Mouse (Mus musculus) lung, embryonic 14.5 days (tissue): ENCODE measurements around the gene Gabrr3. TPM values are rescaled to one million over a fixed set of nuclear protein-coding genes. Genes with fewer than 3 reads are reported as not detected.

Experiments
- ATAC-seq: fragments of 200-750 bp; cut with Nextera tagmentation; 2 replicates; pipeline ENCODE4 v1.8.0; 2017; ENCODE audit warnings: mild to moderate bottlenecking, moderate TSS enrichment, moderate library complexity; ENCODE audit not compliant: insufficient read depth
- DNase-seq: peaks from one replicate; pipeline ENCODE4 v3.0.0-alpha.2; 2015
- H3K27ac ChIP-seq: fragments of 300-500 bp; sonication (generic); 2 replicates; pipeline ENCODE4 v1.5.1; 2014; ENCODE audit warnings: low read depth, mild to moderate bottlenecking, moderate library complexity
- H3K27me3 ChIP-seq: fragments of 300-500 bp; sonication (generic); 2 replicates; pipeline ENCODE4 v1.6.1; 2014; ENCODE audit warnings: low read length, control low read depth; ENCODE audit not compliant: insufficient read depth
- H3K36me3 ChIP-seq: fragments of 300-500 bp; sonication (generic); 2 replicates; pipeline ENCODE4 v1.6.1; 2014; ENCODE audit warnings: control low read depth; ENCODE audit not compliant: insufficient read depth
- H3K4me1 ChIP-seq: fragments of 300-500 bp; sonication (generic); 2 replicates; pipeline ENCODE4 v1.6.1; 2014; ENCODE audit warnings: antibody characterized with exemption, control low read depth; ENCODE audit not compliant: insufficient read depth
- H3K4me2 ChIP-seq: fragments of 300-500 bp; sonication (generic); 2 replicates; pipeline ENCODE4 v1.6.1; 2014; ENCODE audit warnings: mild to moderate bottlenecking
- H3K4me3 ChIP-seq: fragments of 300-500 bp; sonication (generic); 2 replicates; pipeline ENCODE4 v1.5.1; 2014; ENCODE audit warnings: low read depth, low read length
- H3K9ac ChIP-seq: fragments of 300-500 bp; sonication (generic); 2 replicates; pipeline ENCODE4 v1.6.1; 2014
- H3K9me3 ChIP-seq: fragments of 300-500 bp; sonication (generic); 2 replicates; pipeline ENCODE4 v1.6.1; 2016; ENCODE audit warnings: low read depth, low read length, control low read depth
- CTCF ChIP-seq: IDR thresholded peaks from 2 replicates; pipeline ENCODE4 v1.5.1; 2016; ENCODE audit warnings: antibody characterized with exemption, low read depth
- WGBS: fragments of 180-500 bp; shearing (Covaris S2); extraction: QIAGEN DNeasy Blood & Tissue Kit; methylation state at CpG from one replicate; pipeline ENCODE4 v1.1.7; 2014; 5-methylcytosine and 5-hydroxymethylcytosine counted together
- polyA plus RNA-seq: library from polyadenylated mRNA; unstranded; fragments of >200 nt; fragmentation: Nextera tagmentation; extraction: Ambion mirVana; gene quantifications from 2 replicates; pipeline ENCODE4 v1.2.1, GENCODE M21; 2014

Gabrr3 gene
- polyA plus RNA-seq, 1 experiment from 2014 or later = not detected

DNA sequence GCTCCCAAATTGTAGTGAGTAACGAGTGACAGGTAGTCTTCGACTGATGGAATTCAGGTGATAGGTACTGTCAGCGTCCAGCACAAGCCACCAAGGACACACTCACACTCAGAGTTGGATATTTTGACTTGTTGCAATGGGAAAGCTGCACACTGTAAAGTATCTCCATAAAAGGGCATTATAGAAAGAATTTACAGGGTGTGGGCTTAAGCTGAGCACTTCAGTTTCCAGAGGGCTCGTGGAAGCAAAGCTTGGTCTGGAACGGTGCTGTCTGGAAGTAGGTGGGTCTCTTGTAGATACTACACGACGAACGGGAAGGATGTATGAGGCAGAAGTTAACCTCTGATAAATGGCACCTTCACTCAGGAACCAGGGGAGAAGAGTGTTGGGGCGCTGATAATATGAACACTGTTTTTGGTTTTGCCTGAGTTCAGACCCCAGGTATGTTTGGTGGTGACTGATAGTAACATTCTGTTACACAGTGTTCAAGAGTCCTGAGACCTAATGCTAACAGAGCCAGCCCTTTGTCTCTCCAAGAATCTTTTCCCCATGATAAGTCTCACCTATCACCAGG lies 80.9 kb downstream of the Gabrr3 start:
- Histone ChIP-seq H3K4me3 (no peak overlapping the region), H3K9ac (no peak overlapping the region), H3K9me3 (no peaks in the 10 kb centered on the region), H3K36me3 (peaks cover 81% of the 10 kb centered on the region), H3K4me1 (no peaks in the 10 kb centered on the region), H3K4me2 (no peak overlapping the region), H3K27ac (no peak overlapping the region), H3K27me3 (no peaks in the 10 kb centered on the region)
- no peak for DNase-seq
- no peak for TF ChIP-seq CTCF
- 81% methylated on average over 9 of the region's 9 CpGs for WGBS
- ATAC-seq = no peak

DNA sequence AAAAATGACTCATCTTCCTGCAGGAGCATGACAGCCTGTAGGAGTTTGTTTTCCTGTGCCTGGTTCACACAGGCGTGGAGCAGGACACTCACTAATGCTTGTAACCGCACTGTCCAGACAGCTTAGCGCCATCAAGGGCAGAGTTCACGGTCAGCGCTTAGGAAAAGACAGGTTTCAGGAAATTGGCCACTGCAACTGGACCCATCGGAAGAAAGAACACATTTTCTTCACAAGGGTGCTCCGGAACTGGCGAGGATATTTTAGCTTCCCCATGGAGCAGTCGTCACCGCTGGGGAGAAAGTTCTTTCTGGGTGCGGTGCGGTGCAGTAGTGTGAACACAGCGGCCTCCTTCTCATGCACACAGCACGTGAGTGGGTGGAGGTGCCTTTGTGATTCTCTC lies 86.1 kb downstream of the Gabrr3 start:
- ATAC-seq = no peak
- no peak for TF ChIP-seq CTCF
- no peak overlapping the region for H3K9ac ChIP-seq
- H3K36me3 ChIP-seq = peaks cover 71% of the 10 kb centered on the region
- DNase-seq = no peak
- H3K4me2 ChIP-seq = no peak overlapping the region
- 85% methylated on average over 14 of the region's 14 CpGs for WGBS
- no peaks in the 10 kb centered on the region for H3K27me3 ChIP-seq
- H3K4me3 ChIP-seq = no peak overlapping the region
- H3K27ac ChIP-seq = no peak overlapping the region
- H3K9me3 ChIP-seq = no peaks in the 10 kb centered on the region
- H3K4me1 ChIP-seq = no peaks in the 10 kb centered on the region

DNA sequence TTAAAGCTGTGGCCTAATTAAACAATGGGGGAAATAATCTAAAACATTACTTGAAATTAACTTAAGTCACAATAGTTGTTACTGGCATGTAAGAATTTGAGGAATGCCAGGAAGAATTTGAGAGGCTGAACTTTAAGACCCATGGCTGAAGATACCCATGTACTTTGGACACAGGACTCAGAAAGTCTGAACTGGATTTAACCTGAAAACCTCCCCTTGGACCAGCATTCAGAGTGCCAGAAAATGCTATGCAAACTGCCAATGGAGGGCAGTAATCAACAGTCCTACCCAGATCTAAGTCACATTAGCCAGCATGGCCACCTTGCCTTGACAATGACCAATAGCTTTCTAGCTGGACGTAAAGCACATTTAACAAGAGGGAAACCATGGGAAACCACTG lies 90.8 kb downstream of the Gabrr3 start:
- no peak for TF ChIP-seq CTCF
- Histone ChIP-seq H3K27ac (no peak overlapping the region), H3K9ac (no peak overlapping the region), H3K4me1 (no peaks in the 10 kb centered on the region), H3K4me2 (no peak overlapping the region), H3K36me3 (peaks cover 39% of the 10 kb centered on the region), H3K27me3 (no peaks in the 10 kb centered on the region), H3K9me3 (no peaks in the 10 kb centered on the region), H3K4me3 (no peak overlapping the region)
- ATAC-seq = no peak
- no peak for DNase-seq
- WGBS = 69% methylated on average over 1 of the region's 1 CpGs

DNA sequence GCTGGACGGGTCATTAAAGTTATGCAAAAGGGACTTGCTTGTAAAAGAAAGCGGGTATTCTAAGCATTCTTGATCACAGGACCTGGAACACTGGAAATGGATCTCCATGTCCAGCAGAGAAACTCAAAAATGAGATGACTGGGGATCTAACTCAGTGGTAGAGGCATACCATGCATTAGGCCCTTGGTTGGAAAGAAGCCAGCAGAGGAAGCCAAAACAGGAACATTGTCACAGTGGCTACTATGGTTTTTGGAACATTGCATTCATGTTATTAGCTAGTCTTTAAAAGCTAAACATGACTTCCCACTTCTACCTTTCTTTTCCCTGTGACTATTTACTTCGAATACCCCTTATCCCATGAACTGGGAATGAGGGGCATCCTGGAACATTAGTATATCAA lies 92.0 kb downstream of the Gabrr3 start:
- H3K4me2 ChIP-seq = no peak overlapping the region
- peaks cover 27% of the 10 kb centered on the region for H3K36me3 ChIP-seq
- H3K4me1 ChIP-seq = no peaks in the 10 kb centered on the region
- TF ChIP-seq CTCF = no peak
- no peaks in the 10 kb centered on the region for H3K27me3 ChIP-seq
- H3K9ac ChIP-seq = no peak overlapping the region
- DNase-seq = no peak
- WGBS = 91% methylated on average over 3 of the region's 3 CpGs
- no peak overlapping the region for H3K27ac ChIP-seq
- H3K9me3 ChIP-seq = no peaks in the 10 kb centered on the region
- ATAC-seq = no peak
- H3K4me3 ChIP-seq = no peak overlapping the region

DNA sequence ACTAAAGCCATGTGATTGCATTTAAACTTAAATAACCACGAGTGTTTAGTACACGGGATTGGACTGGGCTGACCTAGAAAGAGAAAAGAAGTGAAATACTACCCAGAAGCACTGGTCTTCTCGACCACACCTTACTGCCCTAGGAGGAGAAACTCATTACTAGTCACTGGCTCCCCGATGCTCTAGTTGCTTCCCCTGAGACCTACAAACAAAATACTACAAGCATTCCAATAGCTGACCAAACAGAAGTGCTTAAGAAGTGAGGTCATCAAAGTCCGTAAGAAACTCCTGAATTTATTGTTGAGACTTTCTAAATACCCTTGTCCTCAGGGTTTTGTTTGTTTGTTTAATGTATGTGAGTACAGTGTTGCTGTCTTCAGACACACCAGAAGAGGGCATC lies 102.7 kb downstream of the Gabrr3 start:
- no peaks in the 10 kb centered on the region for H3K4me1 ChIP-seq
- no peak overlapping the region for H3K4me3 ChIP-seq
- DNase-seq (no peak), ATAC-seq (no peak)
- no peak overlapping the region for H3K4me2 ChIP-seq
- no peak overlapping the region for H3K27ac ChIP-seq
- peaks cover 8% of the 10 kb centered on the region for H3K36me3 ChIP-seq
- no peaks in the 10 kb centered on the region for H3K9me3 ChIP-seq
- no peaks in the 10 kb centered on the region for H3K27me3 ChIP-seq
- 87% methylated on average over 5 of the region's 5 CpGs for WGBS
- no peak for TF ChIP-seq CTCF
- no peak overlapping the region for H3K9ac ChIP-seq

Other genes with a start within 250 kb of the Gabrr3 start
- gene Olfr196, start 236.9 kb upstream of the Gabrr3 start, polyA plus RNA-seq = not detected in 2 replicates
- gene Olfr198, start 203.8 kb upstream of the Gabrr3 start, polyA plus RNA-seq = not detected in 2 replicates
- gene Olfr199, start 187.6 kb upstream of the Gabrr3 start, polyA plus RNA-seq = not detected in 2 replicates
- not detected in 2 replicates for gene Olfr201, start 134.7 kb upstream of the Gabrr3 start, polyA plus RNA-seq
- not detected in 2 replicates for gene Olfr202, start 120.5 kb upstream of the Gabrr3 start, polyA plus RNA-seq
- not detected in 2 replicates for gene Olfr203, start 108.5 kb upstream of the Gabrr3 start, polyA plus RNA-seq
- gene Olfr204, start 89.1 kb upstream of the Gabrr3 start, polyA plus RNA-seq = not detected in 2 replicates
- not detected in 2 replicates for gene Olfr205, start 76.2 kb upstream of the Gabrr3 start, polyA plus RNA-seq
- not detected in 2 replicates for gene Olfr206, start 58.1 kb upstream of the Gabrr3 start, polyA plus RNA-seq
- gene Olfr209, start 43.3 kb upstream of the Gabrr3 start, polyA plus RNA-seq = not detected in 2 replicates
- 31.6 and 34.7 TPM in 2 replicates for gene Riox2, start 64.4 kb downstream of the Gabrr3 start, polyA plus RNA-seq
- gene Crybg3, start 193.6 kb downstream of the Gabrr3 start, polyA plus RNA-seq = 9.7 and 10.6 TPM in 2 replicates
- gene Arl6, start 232.1 kb downstream of the Gabrr3 start, polyA plus RNA-seq = 36.2 TPM in 2 replicates